14 mouse cellular contexts compared by ENCODE assay signal in the genomic region with DNA sequence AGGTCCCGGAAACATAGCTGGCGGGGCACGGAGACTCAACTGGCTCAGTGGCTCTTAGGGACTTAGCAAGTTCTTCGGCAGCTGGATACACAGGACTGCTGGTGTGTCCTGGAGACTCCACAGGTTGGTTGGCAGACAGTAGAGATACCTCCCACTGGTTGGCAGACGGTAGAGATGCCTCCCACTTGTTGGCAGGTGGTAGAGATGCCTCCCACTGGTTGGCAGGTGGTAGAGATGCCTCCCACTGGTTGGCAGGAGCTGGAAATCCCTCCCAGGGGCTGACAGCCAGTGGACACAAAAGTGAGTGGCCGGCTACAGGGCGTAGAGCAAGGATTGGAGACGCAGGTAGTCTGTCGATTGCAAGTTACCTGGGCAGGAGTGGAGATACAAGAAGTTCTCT. TPM values are rescaled to one million over a fixed set of nuclear protein-coding genes. Genes with fewer than 3 reads are reported as not detected.
DNase-seq lines count a peak whose midpoint lies in the region; ATAC-seq and TF ChIP-seq lines count a peak whose summit lies in the region.
"Had no signal": no experiment of that assay in that cellular context is flagged by ENCODE, and none has a peak within 500 bp of the region (broad histone marks: within the 10 kb centered on the region; RNA-seq: fewer than 3 reads in every experiment).

No protein-coding gene starts in this region.

- no peak overlapping the region for H3K27ac ChIP-seq in stomach, postnatal 0 days (replicated peaks)
- H3K27ac ChIP-seq: forebrain, embryonic 10.5 days; limb, embryonic 15.5 days had no signal

- no peak overlapping the region for H3K4me2 ChIP-seq in stomach, postnatal 0 days (replicated peaks; ENCODE audit: low read depth)
- H3K4me2 ChIP-seq: limb, embryonic 15.5 days had no signal

- no peaks in the 10 kb centered on the region for H3K9me3 ChIP-seq in stomach, postnatal 0 days (ENCODE audit: control insufficient read depth, low read length)
- H3K9me3 ChIP-seq: forebrain, embryonic 10.5 days; limb, embryonic 15.5 days had no signal

- H3K36me3 ChIP-seq in stomach, postnatal 0 days (ENCODE audit: control insufficient read depth, insufficient read depth, low read length): no peaks in the 10 kb centered on the region
- H3K36me3 ChIP-seq: forebrain, embryonic 10.5 days; limb, embryonic 15.5 days had no signal

- 90% methylated on average over 9 of the region's 9 CpGs for WGBS in stomach, postnatal 0 days

- DNase-seq in right cerebral cortex, adult 18-20 months: peak; percentile 66
- DNase-seq in right cerebral cortex, postnatal 4 days: no peak
- DNase-seq in fat pad, adult 2 months (ENCODE audit: extremely low read depth, low read depth, low spot score): peak; percentile 99
- peak; percentile 26 for DNase-seq in left cerebral cortex, adult 11 months (ENCODE audit: low spot score)
- no peak for DNase-seq in lung, postnatal 10 days
- DNase-seq in stomach, postnatal 0 days (ENCODE audit: low spot score): no peak
- DNase-seq: kidney, adult 18-20 months; lung, postnatal 36 days; thymus, postnatal 25 days had no signal

- H3K4me3 ChIP-seq in stomach, postnatal 0 days (ENCODE audit: low read depth, low read length): no peak overlapping the region
- H3K4me3 ChIP-seq: forebrain, embryonic 10.5 days; limb, embryonic 15.5 days had no signal

- H3K4me1 ChIP-seq in stomach, postnatal 0 days (replicated peaks; ENCODE audit: control insufficient read depth, insufficient read depth): no peaks in the 10 kb centered on the region
- H3K4me1 ChIP-seq: forebrain, embryonic 10.5 days; limb, embryonic 15.5 days had no signal

- TF ChIP-seq EP300 in stomach, postnatal 0 days (optimal IDR thresholded peaks at IDR 0.05): no peak

- H3K9ac ChIP-seq in stomach, postnatal 0 days (ENCODE audit: low read length): no peak overlapping the region
- H3K9ac ChIP-seq: limb, embryonic 15.5 days had no signal

- H3K27me3 ChIP-seq in stomach, postnatal 0 days (ENCODE audit: control insufficient read depth, insufficient read depth, low read length): no peaks in the 10 kb centered on the region
- H3K27me3 ChIP-seq: limb, embryonic 15.5 days had no signal

- no peak for ATAC-seq in megakaryocyte-erythroid progenitor cell, adult 5-6 weeks (replicated peaks; ENCODE audit: low FRiP score, low TSS enrichment, poor library complexity, severe bottlenecking)
- no peak for ATAC-seq in stomach, postnatal 0 days (ENCODE audit: low FRiP score, low TSS enrichment)

- no peak for TF ChIP-seq CTCF in stomach, postnatal 0 days (IDR thresholded peaks at IDR 0.05; ENCODE audit: low read depth)

RNA-seq across cellular contexts. Expression of a gene that starts 0.5 kb away (rescaled TPM):
- not detected in 2 replicates for total RNA-seq in megakaryocyte-erythroid progenitor cell, adult 5-6 weeks (2014; fragmentation: Nextera tagmentation)
- not detected in 2 replicates for total RNA-seq in megakaryocyte-erythroid progenitor cell, adult 5-6 weeks (2017)
- not detected in 2 replicates for polyA plus RNA-seq in stomach, postnatal 0 days (2015; fragmentation: Nextera tagmentation; extraction: Ambion mirVana)
- total RNA-seq: heart, postnatal 10 days had no signal
- polyA plus RNA-seq: forebrain, embryonic 10.5 days; spleen, adult 2 months had no signal

Comparison
In these comparisons a context has a peak if more than half of its experiments do, and no peak if none do; other contexts are left out.
1. DNase-seq: peak in right cerebral cortex, adult 18-20 months (single experiment), fat pad, adult 2 months (single experiment) and left cerebral cortex, adult 11 months (single experiment); none in right cerebral cortex, postnatal 4 days (single experiment), lung, postnatal 10 days (single experiment) and stomach, postnatal 0 days (single experiment).